Mouse (Mus musculus) MEL (cell line): ENCODE data around the gene Rala. TPM values are rescaled to one million over a fixed set of nuclear protein-coding genes. Genes with fewer than 3 reads are reported as not detected.
A peak's percentile ranks its signal among the peaks of the same experiment; 100 is the strongest.

Experiments used
- DNase-seq: peaks from one replicate; pipeline ENCODE4 v3.0.0; 2011; ENCODE audit warnings: low read depth, low spot score
- H3K27ac ChIP-seq: 2 replicates; pipeline ENCODE4 v1.5.1; 2012; ENCODE audit warnings: low read depth, mild to moderate bottlenecking, control low read depth, low read length, moderate library complexity; ENCODE audit not compliant: control insufficient read depth
- H3K27me3 ChIP-seq, 2 experiments: fragments of 150-350 bp in 1 of 2; sonication (generic) in 1 of 2; 2 replicates each; pipeline ENCODE4 v1.6.1; 2012; ENCODE audit warnings: low read length in 2 of 2, mild to moderate bottlenecking in 2 of 2, improper control_type of control experiment in 1 of 2, moderate library complexity in 1 of 2; ENCODE audit not compliant: insufficient read depth in 2 of 2, control insufficient read depth in 1 of 2
- H3K36me3 ChIP-seq, 2 experiments: 2 replicates each; pipeline ENCODE4 v1.6.1; 2012 to 2014; ENCODE audit warnings: low read length in 2 of 2, improper control_type of control experiment in 1 of 2, inconsistent platforms in 1 of 2, mild to moderate bottlenecking in 1 of 2; ENCODE audit not compliant: insufficient read depth in 2 of 2, control insufficient read depth in 1 of 2
- H3K4me1 ChIP-seq, 2 experiments: fragments of 150-350 bp in 1 of 2; sonication (generic) in 1 of 2; 2 replicates each; pipeline ENCODE4 v1.6.1; 2012; ENCODE audit warnings: low read length in 2 of 2, improper control_type of control experiment in 1 of 2, mild to moderate bottlenecking in 1 of 2; ENCODE audit not compliant: insufficient read depth in 2 of 2, control insufficient read depth in 1 of 2
- H3K4me3 ChIP-seq, 2 experiments: fragments of 150-350 bp in 1 of 2; sonication (generic) in 1 of 2; 2 replicates each; pipeline ENCODE4 v1.5.1; 2012; ENCODE audit warnings: low read depth in 2 of 2, low read length in 2 of 2, mild to moderate bottlenecking in 2 of 2, moderate library complexity in 2 of 2, control low read depth in 1 of 2, improper control_type of control experiment in 1 of 2; ENCODE audit not compliant: control insufficient read depth in 1 of 2, insufficient read depth in 1 of 2
- H3K79me2 ChIP-seq: 2 replicates; pipeline ENCODE4 v1.6.1; 2012; ENCODE audit warnings: mild to moderate bottlenecking, low read length, moderate library complexity; ENCODE audit not compliant: control insufficient read depth, poor library complexity, insufficient read depth
- H3K9ac ChIP-seq: 2 replicates; pipeline ENCODE4 v1.6.1; 2012; ENCODE audit warnings: low read depth, mild to moderate bottlenecking, control low read depth, low read length, moderate library complexity; ENCODE audit not compliant: control insufficient read depth, poor library complexity, severe bottlenecking
- H3K9me3 ChIP-seq: fragments of 150-350 bp; sonication (generic); replicated peaks from 2 replicates; pipeline ENCODE4 v1.6.1; 2012; ENCODE audit warnings: mild to moderate bottlenecking, low read length, improper control_type of control experiment, moderate library complexity; ENCODE audit not compliant: insufficient read depth
- BHLHE40 ChIP-seq: IDR thresholded peaks from 2 replicates; pipeline ENCODE4 v1.6.1; 2012; ENCODE audit warnings: low read depth, mild to moderate bottlenecking, inconsistent platforms, low read length, improper control_type of control experiment, borderline replicate concordance
- CHD1 ChIP-seq: IDR thresholded peaks from 2 replicates; pipeline ENCODE4 v1.6.1; 2012; ENCODE audit warnings: low read depth, mild to moderate bottlenecking, inconsistent platforms, low read length, improper control_type of control experiment
- CHD2 ChIP-seq: IDR thresholded peaks from 2 replicates; pipeline ENCODE4 v1.6.1; 2011; ENCODE audit warnings: low read length, improper control_type of control experiment
- CTCF ChIP-seq, 3 experiments: IDR thresholded peaks in 2 of 3; conservative IDR thresholded peaks in 1 of 3; 2 replicates each; pipeline ENCODE4 v1.5.1; 2011 to 2012; ENCODE audit warnings: low read length in 3 of 3, low read depth in 2 of 3, mild to moderate bottlenecking in 2 of 3, improper control_type of control experiment in 1 of 3, inconsistent platforms in 1 of 3, mixed read lengths in 1 of 3, moderate library complexity in 1 of 3; ENCODE audit not compliant: control insufficient read depth in 1 of 3, insufficient read depth in 1 of 3, poor library complexity in 1 of 3, severe bottlenecking in 1 of 3
- E2F4 ChIP-seq: IDR thresholded peaks from 2 replicates; pipeline ENCODE4 v1.6.1; 2011; ENCODE audit warnings: low read depth, low read length, improper control_type of control experiment, borderline replicate concordance
- ELF1 ChIP-seq: IDR thresholded peaks from 2 replicates; pipeline ENCODE4 v1.6.1; 2014; ENCODE audit warnings: low read depth, mild to moderate bottlenecking, inconsistent platforms, low read length, improper control_type of control experiment, moderate library complexity
- EP300 ChIP-seq, 2 experiments: IDR thresholded peaks; 2 replicates each; pipeline ENCODE4 v1.6.1; 2011; ENCODE audit warnings: improper control_type of control experiment in 2 of 2, low read length in 2 of 2, low read depth in 1 of 2, mild to moderate bottlenecking in 1 of 2
- ETS1 ChIP-seq: IDR thresholded peaks from 2 replicates; pipeline ENCODE4 v1.6.1; 2012; ENCODE audit warnings: low read depth, mild to moderate bottlenecking, inconsistent platforms, low read length, improper control_type of control experiment, moderate library complexity
- GABPA ChIP-seq: IDR thresholded peaks from 2 replicates; pipeline ENCODE4 v1.6.1; 2012; ENCODE audit warnings: low read depth, mild to moderate bottlenecking, inconsistent platforms, low read length, improper control_type of control experiment, moderate library complexity
- GATA1 ChIP-seq: IDR thresholded peaks from 2 replicates; pipeline ENCODE4 v1.6.1; 2011; ENCODE audit warnings: low read depth, low read length, improper control_type of control experiment
- HCFC1 ChIP-seq: IDR thresholded peaks from 2 replicates; pipeline ENCODE4 v1.6.1; 2012; ENCODE audit warnings: low read depth, mild to moderate bottlenecking, inconsistent platforms, low read length, improper control_type of control experiment, moderate library complexity
- JUND ChIP-seq: IDR thresholded peaks from 2 replicates; pipeline ENCODE4 v1.6.1; 2011; ENCODE audit warnings: low read depth, mild to moderate bottlenecking, improper control_type of control experiment, low read length
- KAT2A ChIP-seq: conservative IDR thresholded peaks from 2 replicates; pipeline ENCODE4 v1.6.1; 2012; ENCODE audit warnings: low read depth, low read length, improper control_type of control experiment, inconsistent platforms
- MAFK ChIP-seq: IDR thresholded peaks from 2 replicates; pipeline ENCODE4 v1.6.1; 2011; ENCODE audit warnings: low read depth, mild to moderate bottlenecking, low read length, improper control_type of control experiment, borderline replicate concordance
- MAX ChIP-seq: IDR thresholded peaks from 2 replicates; pipeline ENCODE4 v1.6.1; 2011; ENCODE audit warnings: low read length, improper control_type of control experiment
- MAZ ChIP-seq: IDR thresholded peaks from 2 replicates; pipeline ENCODE4 v1.6.1; 2012; ENCODE audit warnings: low read depth, mild to moderate bottlenecking, inconsistent platforms, low read length, improper control_type of control experiment
- MEF2A ChIP-seq: IDR thresholded peaks from 2 replicates; pipeline ENCODE4 v1.6.1; 2014; ENCODE audit warnings: low read depth, mild to moderate bottlenecking, inconsistent platforms, low read length, improper control_type of control experiment; ENCODE audit not compliant: poor library complexity, insufficient replicate concordance, severe bottlenecking; ENCODE audit errors: extremely low read depth
- MXI1 ChIP-seq: IDR thresholded peaks from 2 replicates; pipeline ENCODE4 v1.6.1; 2011; ENCODE audit warnings: mild to moderate bottlenecking, low read depth, low read length, improper control_type of control experiment
- MYB ChIP-seq: IDR thresholded peaks from 2 replicates; pipeline ENCODE4 v1.6.1; 2011; ENCODE audit warnings: mild to moderate bottlenecking, low read depth, low read length, improper control_type of control experiment
- MYC ChIP-seq: IDR thresholded peaks from 2 replicates; pipeline ENCODE4 v1.6.1; 2011; ENCODE audit warnings: low read depth, mild to moderate bottlenecking, low read length, improper control_type of control experiment, moderate library complexity
- NELFE ChIP-seq: IDR thresholded peaks from 2 replicates; pipeline ENCODE4 v1.6.1; 2011; ENCODE audit warnings: low read depth, low read length, improper control_type of control experiment
- NRF1 ChIP-seq: IDR thresholded peaks from 2 replicates; pipeline ENCODE4 v1.6.1; 2014; ENCODE audit warnings: low read depth, mild to moderate bottlenecking, inconsistent platforms, low read length, improper control_type of control experiment, moderate library complexity; ENCODE audit not compliant: poor library complexity, insufficient read depth, severe bottlenecking
- POLR2A ChIP-seq, 2 experiments: IDR thresholded peaks; 2 replicates each; pipeline ENCODE4 v1.6.1; 2011 to 2012; ENCODE audit warnings: low read length in 2 of 2, mild to moderate bottlenecking in 2 of 2, control low read depth in 1 of 2, improper control_type of control experiment in 1 of 2, low read depth in 1 of 2, moderate library complexity in 1 of 2; ENCODE audit not compliant: control insufficient read depth in 1 of 2, insufficient read depth in 1 of 2, poor library complexity in 1 of 2
- POLR2AphosphoS2 ChIP-seq: IDR thresholded peaks from 2 replicates; pipeline ENCODE4 v1.6.1; 2011; ENCODE audit warnings: low read length, improper control_type of control experiment
- RAD21 ChIP-seq: IDR thresholded peaks from 2 replicates; pipeline ENCODE4 v1.6.1; 2011; ENCODE audit warnings: mild to moderate bottlenecking, low read depth, low read length, improper control_type of control experiment
- RCOR1 ChIP-seq: IDR thresholded peaks from 2 replicates; pipeline ENCODE4 v1.6.1; 2012; ENCODE audit warnings: low read depth, mild to moderate bottlenecking, inconsistent platforms, low read length, improper control_type of control experiment
- SIN3A ChIP-seq: IDR thresholded peaks from 2 replicates; pipeline ENCODE4 v1.6.1; 2012; ENCODE audit warnings: low read length, improper control_type of control experiment, inconsistent platforms
- SMC3 ChIP-seq: IDR thresholded peaks from 2 replicates; pipeline ENCODE4 v1.6.1; 2011; ENCODE audit warnings: low read depth, low read length, improper control_type of control experiment
- TAL1 ChIP-seq: IDR thresholded peaks from 2 replicates; pipeline ENCODE4 v1.6.1; 2012; ENCODE audit warnings: mild to moderate bottlenecking, inconsistent platforms, low read length, moderate library complexity, mixed read lengths
- TBP ChIP-seq: IDR thresholded peaks from 2 replicates; pipeline ENCODE4 v1.8.0; 2011; ENCODE audit warnings: low read depth, low read length, improper control_type of control experiment
- TCF12 ChIP-seq: IDR thresholded peaks from 2 replicates; pipeline ENCODE4 v1.6.1; 2014; ENCODE audit warnings: low read depth, mild to moderate bottlenecking, inconsistent platforms, low read length, improper control_type of control experiment, moderate library complexity
- UBTF ChIP-seq: IDR thresholded peaks from 2 replicates; pipeline ENCODE4 v1.6.1; 2012; ENCODE audit warnings: low read depth, mild to moderate bottlenecking, inconsistent platforms, low read length, improper control_type of control experiment, moderate library complexity, borderline replicate concordance; ENCODE audit not compliant: insufficient read depth
- USF1 ChIP-seq: IDR thresholded peaks from 2 replicates; pipeline ENCODE4 v1.6.1; 2014; ENCODE audit warnings: low read depth, mild to moderate bottlenecking, inconsistent platforms, low read length, improper control_type of control experiment, moderate library complexity
- USF2 ChIP-seq, 2 experiments: IDR thresholded peaks; 2 replicates each; pipeline ENCODE4 v1.6.1; 2011 to 2012; ENCODE audit warnings: improper control_type of control experiment in 2 of 2, low read length in 2 of 2, borderline replicate concordance in 1 of 2, inconsistent platforms in 1 of 2, low read depth in 1 of 2, mild to moderate bottlenecking in 1 of 2; ENCODE audit not compliant: insufficient read depth in 1 of 2
- ZC3H11A ChIP-seq: IDR thresholded peaks from 2 replicates; pipeline ENCODE4 v1.6.1; 2012; ENCODE audit warnings: low read depth, mild to moderate bottlenecking, inconsistent platforms, low read length, improper control_type of control experiment
- ZKSCAN1 ChIP-seq: IDR thresholded peaks from 2 replicates; pipeline ENCODE4 v1.6.1; 2012; ENCODE audit warnings: low read depth, mild to moderate bottlenecking, inconsistent platforms, low read length, improper control_type of control experiment, moderate library complexity
- ZNF384 ChIP-seq: IDR thresholded peaks from 2 replicates; pipeline ENCODE4 v1.6.1; 2012; ENCODE audit warnings: low read depth, mild to moderate bottlenecking, inconsistent platforms, low read length, improper control_type of control experiment
- polyA plus RNA-seq, 2 experiments: library from polyadenylated mRNA; stranded (reverse) in 1 of 2; unstranded in 1 of 2; fragments of >175 nt in 1 of 2; fragments of >200 nt in 1 of 2; gene quantifications; 2 replicates each; pipeline versions ENCODE4 v1.2.1 to v1.2.4; 2012; ENCODE audit warnings: low replicate concordance in 2 of 2, low read depth in 1 of 2; ENCODE audit not compliant: insufficient read length in 2 of 2, insufficient read depth in 1 of 2, missing spikeins in 1 of 2
- total RNA-seq: library from RNA; depleted of rRNA; stranded (reverse); fragments of 300-350 nt; gene quantifications from 2 replicates; pipeline ENCODE4 v1.2.3, GENCODE M21; 2012

Rala gene
- total and polyA plus RNA-seq, 3 experiments, result 12.9 to 30.7 TPM; not detected in 1

DNA sequence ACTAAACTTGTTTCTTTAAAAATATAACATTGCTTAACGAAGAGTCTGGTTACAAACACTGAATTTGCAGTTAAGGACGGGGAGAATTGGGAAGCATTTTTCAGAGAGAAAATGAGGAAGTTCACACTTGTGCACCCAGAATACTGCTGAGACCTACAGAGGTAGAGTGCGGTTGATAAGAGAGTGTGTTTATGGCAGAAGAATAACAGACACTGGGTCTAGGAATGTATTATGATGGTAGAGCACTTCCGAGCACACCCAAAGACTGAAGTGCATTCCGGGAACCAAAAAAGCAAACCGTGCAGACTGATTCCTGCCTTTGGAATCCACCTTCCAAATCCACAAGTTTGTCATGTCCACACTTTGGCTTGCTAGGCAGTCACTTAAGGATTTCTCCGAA lies 107.2 kb downstream of the Rala start:
- Histone ChIP-seq H3K9me3 (no peaks in the 10 kb centered on the region), H3K9ac (peak overlapping the region; percentile 54), H3K4me1 (peaks cover 0 to 11% of the 10 kb centered on the region in 2 experiments; a peak in 2 of 4 replicates), H3K79me2 (no peaks in the 10 kb centered on the region), H3K4me3 (peak overlapping the region; percentile 49 to 57), H3K36me3 (peaks cover 0 to 5% of the 10 kb centered on the region in 2 experiments; a peak in 2 of 4 replicates), H3K27me3 (peaks cover 0 to 2% of the 10 kb centered on the region in 2 experiments; a peak in 2 of 4 replicates), H3K27ac (peak overlapping the region; percentile 72)
- peak; percentile 88 for DNase-seq
- TF ChIP-seq BHLHE40, result no peak
- no peak for TF ChIP-seq NELFE
- TF ChIP-seq ZKSCAN1, result no peak
- peak; percentile 86 for TF ChIP-seq MYC
- no peak for TF ChIP-seq CHD2
- TF ChIP-seq USF2 (IDR thresholded peaks at IDR 0.05; ENCODE audit: borderline replicate concordance in 1 of 2, insufficient read depth in 1 of 2, low read depth in 1 of 2, low read length in 2 of 2), result no peak
- 0 out of 4 replicates have a peak, but pooled peaks of 1 of the 2 experiments have one; percentile 19 for TF ChIP-seq POLR2A (IDR thresholded peaks at IDR 0.05; ENCODE audit: control insufficient read depth in 1 of 2, insufficient read depth in 1 of 2, low read depth in 1 of 2, low read length in 2 of 2, poor library complexity in 1 of 2)
- no peak for TF ChIP-seq ZC3H11A
- no peak for TF ChIP-seq CTCF (IDR thresholded peaks at IDR 0.05 in 2 of 3, conservative IDR thresholded peaks at IDR 0.05 in 1 of 3; ENCODE audit: control insufficient read depth in 1 of 3, insufficient read depth in 1 of 3, low read depth in 2 of 3, low read length in 3 of 3, poor library complexity in 1 of 3, severe bottlenecking in 1 of 3)
- TF ChIP-seq MAX, result peak; percentile 70
- TF ChIP-seq TAL1, result no peak
- TF ChIP-seq NRF1, result no peak
- TF ChIP-seq RCOR1, result peak; percentile 78
- no peak for TF ChIP-seq USF1
- TF ChIP-seq MYB, result peak; percentile 37; the same call in 1 of the 2 replicates
- TF ChIP-seq TBP, result 0 out of 2 replicates have a peak, but pooled peaks have one; percentile 50
- no peak for TF ChIP-seq MAFK
- no peak for TF ChIP-seq UBTF
- no peak for TF ChIP-seq JUND
- peak; percentile 68; the same call in 1 of the 2 replicates for TF ChIP-seq ETS1
- TF ChIP-seq HCFC1, result peak; percentile 59; the same call in 1 of the 2 replicates
- TF ChIP-seq ZNF384, result no peak; the same call in 1 of the 2 replicates
- peak; percentile 18; the same call in 1 of the 2 replicates for TF ChIP-seq SMC3
- peak; percentile 77 for TF ChIP-seq SIN3A
- 0 out of 2 replicates have a peak, but pooled peaks have one; percentile 10 for TF ChIP-seq ELF1
- TF ChIP-seq MEF2A, result no peak
- TF ChIP-seq GABPA, result no peak
- no peak for TF ChIP-seq MAZ
- TF ChIP-seq CHD1, result no peak
- TF ChIP-seq TCF12, result 0 out of 2 replicates have a peak, but pooled peaks have one; percentile 49
- TF ChIP-seq RAD21, result no peak
- no peak for TF ChIP-seq E2F4
- peak; percentile 69 to 83 for TF ChIP-seq EP300 (IDR thresholded peaks at IDR 0.05; ENCODE audit: low read depth in 1 of 2, low read length in 2 of 2)
- no peak for TF ChIP-seq KAT2A
- peak; percentile 86 for TF ChIP-seq GATA1
- peak; percentile 63 for TF ChIP-seq MXI1
- no peak for TF ChIP-seq POLR2AphosphoS2
